Mouse (Mus musculus): ENCODE measurements around the gene Spty2d1. TPM values are rescaled to one million over a fixed set of nuclear protein-coding genes. Genes with fewer than 3 reads are reported as not detected.
"Not testable (repeated sequence)": the region's sequence is repeated elsewhere in the genome, so short reads cannot be mapped to it uniquely, and the experiment has no call there.

The Spty2d1 gene
- polyA plus RNA-seq, 1 experiment from 2014 or later: 17.2 TPM

GRCm38 (mm10) chr7:47041706-47042105, 33.5 kb upstream of the Spty2d1 start:
- 87% methylated on average over 3 of the region's 3 CpGs for WGBS
- Histone ChIP-seq H3K9me3 (no peaks in the 10 kb centered on the region), H3K36me3 (no peaks in the 10 kb centered on the region), H3K9ac (no peak overlapping the region), H3K27ac (no peak overlapping the region), H3K4me1 (replicated peaks) (peaks cover 8% of the 10 kb centered on the region), H3K4me2 (replicated peaks) (no peak overlapping the region), H3K27me3 (replicated peaks) (no peaks in the 10 kb centered on the region), H3K4me3 (replicated peaks) (no peak overlapping the region)
- no peak for ATAC-seq

DNA sequence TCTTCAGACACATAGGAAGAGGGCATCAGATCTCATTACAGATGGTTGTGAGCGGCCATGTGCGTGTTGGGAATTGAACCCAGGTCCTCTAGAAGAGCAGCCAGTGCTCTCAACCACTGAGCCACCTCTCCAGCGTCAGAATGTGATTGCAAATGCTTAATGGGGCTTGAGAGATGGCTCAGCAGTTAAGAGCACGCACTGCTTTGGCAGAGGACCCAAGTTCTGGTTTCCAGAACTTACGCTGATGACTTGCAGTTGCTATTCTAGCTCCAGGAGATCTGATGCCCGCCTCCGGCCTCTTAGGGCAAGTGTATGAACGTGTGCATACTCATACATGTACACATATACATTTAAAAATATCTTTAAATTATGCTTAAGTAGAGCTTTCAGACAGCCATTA, 27.2 kb upstream of the Spty2d1 start:
- Histone ChIP-seq H3K27ac (no peak overlapping the region), H3K9me3 (no peaks in the 10 kb centered on the region), H3K4me3 (replicated peaks) (no peak overlapping the region), H3K4me2 (replicated peaks) (no peak overlapping the region), H3K9ac (no peak overlapping the region), H3K36me3 (no peaks in the 10 kb centered on the region), H3K4me1 (replicated peaks) (no peaks in the 10 kb centered on the region), H3K27me3 (replicated peaks) (no peaks in the 10 kb centered on the region)
- ATAC-seq: no peak
- 75% methylated on average over 8 of the region's 8 CpGs for WGBS

GRCm38 (mm10) chr7:47034785-47035384, 26.7 kb upstream of the Spty2d1 start:
- no peak for ATAC-seq
- Histone ChIP-seq H3K36me3 (no peaks in the 10 kb centered on the region), H3K4me2 (replicated peaks) (no peak overlapping the region), H3K9ac (no peak overlapping the region), H3K9me3 (no peaks in the 10 kb centered on the region), H3K27me3 (replicated peaks) (no peaks in the 10 kb centered on the region), H3K27ac (no peak overlapping the region), H3K4me3 (replicated peaks) (no peak overlapping the region), H3K4me1 (replicated peaks) (no peaks in the 10 kb centered on the region)
- 88% methylated on average over 4 of the region's 4 CpGs for WGBS

DNA sequence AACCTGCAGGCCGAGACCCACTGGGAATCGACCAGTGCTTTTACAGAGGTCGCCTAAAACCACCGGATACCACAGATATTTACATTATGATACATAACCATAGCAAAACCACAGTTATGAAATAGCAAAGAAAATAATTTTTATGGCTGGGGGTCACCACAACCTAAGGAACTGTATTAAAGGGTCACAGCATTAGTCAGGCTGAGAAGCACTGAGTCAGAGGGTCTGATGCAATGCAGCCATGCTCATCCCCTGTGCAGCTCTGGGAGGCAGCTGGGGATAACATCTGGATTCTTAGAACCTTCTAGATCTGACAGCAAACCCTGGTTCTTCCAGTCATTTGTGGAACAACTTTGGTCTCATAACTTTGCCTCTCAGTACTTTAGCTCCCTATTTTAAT, 23.2 kb upstream of the Spty2d1 start:
- no peaks in the 10 kb centered on the region for H3K27me3 ChIP-seq (replicated peaks)
- 82% methylated on average over 4 of the region's 4 CpGs for WGBS

GRCm38 (mm10) chr7:47030517-47031193, 22.4 kb upstream of the Spty2d1 start:
- WGBS: 84% methylated on average over 9 of the region's 9 CpGs

More for the DNA sequence above, 23.2 kb upstream of the Spty2d1 start:
- H3K9ac ChIP-seq: no peak overlapping the region
- H3K4me2 ChIP-seq (replicated peaks): no peak overlapping the region
- H3K36me3 ChIP-seq: no peaks in the 10 kb centered on the region
- no peak overlapping the region for H3K27ac ChIP-seq
- no peaks in the 10 kb centered on the region for H3K9me3 ChIP-seq
- H3K4me3 ChIP-seq (replicated peaks): no peak overlapping the region
- ATAC-seq: no peak
- H3K4me1 ChIP-seq (replicated peaks): no peaks in the 10 kb centered on the region

DNA sequence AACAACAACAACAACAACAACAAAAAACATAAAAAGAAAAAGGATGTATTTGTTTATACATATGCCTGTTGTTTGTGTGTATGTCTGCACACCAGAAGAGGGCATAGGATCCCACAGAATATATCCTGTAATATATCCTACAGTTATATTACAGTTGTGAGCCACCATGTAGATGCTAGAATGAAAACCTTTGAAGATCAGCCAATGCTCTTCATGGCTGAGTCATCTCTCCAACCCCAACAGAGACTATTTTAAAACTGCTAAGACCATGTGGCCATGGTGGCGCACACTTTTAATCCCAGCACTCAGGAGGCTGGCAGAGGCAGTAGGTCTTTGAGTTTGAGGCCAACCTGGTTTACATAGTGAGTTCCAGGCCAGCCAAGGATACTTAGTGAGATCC, 19.3 kb upstream of the Spty2d1 start:
- no peak overlapping the region for H3K4me3 ChIP-seq (replicated peaks)
- no peak overlapping the region for H3K27ac ChIP-seq
- no peak overlapping the region for H3K9ac ChIP-seq
- no peaks in the 10 kb centered on the region for H3K9me3 ChIP-seq
- H3K4me1 ChIP-seq (replicated peaks): no peaks in the 10 kb centered on the region
- H3K27me3 ChIP-seq (replicated peaks): no peaks in the 10 kb centered on the region
- no peak for ATAC-seq
- H3K36me3 ChIP-seq: no peaks in the 10 kb centered on the region
- H3K4me2 ChIP-seq (replicated peaks): no peak overlapping the region
- 97% methylated on average over 1 of the region's 1 CpGs for WGBS

More at GRCm38 (mm10) chr7:47030517-47031193, 22.4 kb upstream of the Spty2d1 start:
- Histone ChIP-seq H3K4me3 (replicated peaks) (no peak overlapping the region), H3K36me3 (no peaks in the 10 kb centered on the region), H3K27ac (no peak overlapping the region), H3K27me3 (replicated peaks) (no peaks in the 10 kb centered on the region), H3K9me3 (no peaks in the 10 kb centered on the region), H3K4me2 (replicated peaks) (no peak overlapping the region), H3K9ac (no peak overlapping the region), H3K4me1 (replicated peaks) (no peaks in the 10 kb centered on the region)
- ATAC-seq: no peak

DNA sequence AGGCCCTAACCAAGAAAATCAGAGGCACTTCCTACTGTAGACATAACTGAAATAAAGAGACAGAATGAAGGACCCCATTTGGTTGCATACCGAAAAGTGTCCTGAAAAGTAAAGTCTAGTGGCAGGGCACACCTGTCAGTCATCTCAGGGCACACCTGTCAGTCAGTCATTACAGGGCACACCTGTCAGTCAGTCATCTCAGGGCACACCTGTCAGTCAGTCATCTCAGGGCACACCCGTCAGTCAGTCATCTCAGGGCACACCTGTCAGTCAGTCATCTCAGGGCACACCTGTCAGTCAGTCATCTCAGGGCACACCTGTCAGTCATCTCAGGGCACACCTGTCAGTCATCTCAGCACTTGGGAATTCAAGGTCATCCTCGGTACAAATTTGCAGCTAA, 18.7 kb upstream of the Spty2d1 start:
- 88% methylated on average over 3 of the region's 3 CpGs for WGBS
- not testable (repeated sequence) for H3K36me3 ChIP-seq; H3K4me3 ChIP-seq (replicated peaks); H3K9me3 ChIP-seq; H3K9ac ChIP-seq; H3K27ac ChIP-seq; H3K4me2 ChIP-seq (replicated peaks); H3K4me1 ChIP-seq (replicated peaks); H3K27me3 ChIP-seq (replicated peaks); ATAC-seq

GRCm38 (mm10) chr7:47025429-47025828, 17.2 kb upstream of the Spty2d1 start:
- Histone ChIP-seq H3K4me2 (replicated peaks) (no peak overlapping the region), H3K9ac (no peak overlapping the region), H3K9me3 (no peaks in the 10 kb centered on the region), H3K27me3 (replicated peaks) (no peaks in the 10 kb centered on the region), H3K4me1 (replicated peaks) (0 out of 2 replicates have a peak, but pooled peaks cover 4% of the 10 kb centered on the region), H3K36me3 (no peaks in the 10 kb centered on the region), H3K27ac (no peak overlapping the region), H3K4me3 (replicated peaks) (no peak overlapping the region)
- no peak for ATAC-seq
- 74% methylated on average over 9 of the region's 9 CpGs for WGBS

- H3K36me3 ChIP-seq: no peaks in the 10 kb centered on the region
- no peak overlapping the region for H3K4me3 ChIP-seq (replicated peaks)
- ATAC-seq: peak; percentile 88
- H3K9me3 ChIP-seq: no peaks in the 10 kb centered on the region
- H3K9ac ChIP-seq: no peak overlapping the region
- 0 out of 2 replicates have a peak, but pooled peaks cover 4% of the 10 kb centered on the region for H3K4me1 ChIP-seq (replicated peaks)
- H3K27me3 ChIP-seq (replicated peaks): no peaks in the 10 kb centered on the region
- H3K4me2 ChIP-seq (replicated peaks): 0 out of 2 replicates have a peak overlapping the region, but pooled peaks have one; percentile 3
- 72% methylated on average over 7 of the region's 7 CpGs for WGBS
- no peak overlapping the region for H3K27ac ChIP-seq
These were observed 16.2 kb upstream of the Spty2d1 start for GRCm38 (mm10) chr7:47024454-47024853.

DNA sequence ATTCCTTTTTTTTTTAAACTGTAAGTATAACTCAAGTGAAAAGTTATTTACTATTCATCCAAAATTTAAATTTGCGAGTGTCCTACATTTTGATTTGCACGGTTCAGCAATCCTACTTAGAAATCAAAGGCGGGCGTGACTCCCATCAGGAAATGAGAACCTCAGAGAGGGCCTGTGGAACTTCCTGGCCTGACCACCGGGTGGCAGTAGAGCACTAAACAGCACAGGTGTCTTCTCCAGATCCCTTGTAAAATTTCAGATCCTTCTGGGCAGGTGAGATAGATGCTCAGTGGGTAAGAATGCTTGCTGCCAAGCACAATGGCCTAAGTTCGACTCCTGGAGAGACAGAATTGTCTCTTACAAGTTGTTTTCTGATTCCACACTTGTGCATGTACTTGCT, 15.3 kb upstream of the Spty2d1 start:
- ATAC-seq: peak; percentile 53
- 20% methylated on average over 6 of the region's 6 CpGs for WGBS
- Histone ChIP-seq H3K9me3 (no peaks in the 10 kb centered on the region), H3K4me2 (replicated peaks) (no peak overlapping the region), H3K9ac (no peak overlapping the region), H3K4me3 (replicated peaks) (no peak overlapping the region), H3K36me3 (no peaks in the 10 kb centered on the region), H3K4me1 (replicated peaks) (0 out of 2 replicates have a peak, but pooled peaks cover 4% of the 10 kb centered on the region), H3K27me3 (replicated peaks) (no peaks in the 10 kb centered on the region), H3K27ac (no peak overlapping the region)

GRCm38 (mm10) chr7:47022482-47022881, 14.3 kb upstream of the Spty2d1 start:
- no peak for ATAC-seq
- H3K9me3 ChIP-seq: no peaks in the 10 kb centered on the region
- no peak overlapping the region for H3K4me3 ChIP-seq (replicated peaks)
- no peak overlapping the region for H3K4me2 ChIP-seq (replicated peaks)
- no peaks in the 10 kb centered on the region for H3K36me3 ChIP-seq
- H3K27ac ChIP-seq: no peak overlapping the region
- no peak overlapping the region for H3K9ac ChIP-seq
- 65% methylated on average over 8 of the region's 8 CpGs for WGBS
- 0 out of 2 replicates have a peak, but pooled peaks cover 4% of the 10 kb centered on the region for H3K4me1 ChIP-seq (replicated peaks)
- no peaks in the 10 kb centered on the region for H3K27me3 ChIP-seq (replicated peaks)

GRCm38 (mm10) chr7:47020956-47021355, 12.7 kb upstream of the Spty2d1 start:
- H3K4me2 ChIP-seq (replicated peaks): peak overlapping the region; percentile 39
- H3K27ac ChIP-seq: no peak overlapping the region
- 0 out of 2 replicates have a peak, but pooled peaks cover 4% of the 10 kb centered on the region for H3K4me1 ChIP-seq (replicated peaks)
- no peaks in the 10 kb centered on the region for H3K36me3 ChIP-seq
- H3K27me3 ChIP-seq (replicated peaks): no peaks in the 10 kb centered on the region
- 11% methylated on average over 8 of the region's 8 CpGs for WGBS
- no peak overlapping the region for H3K9ac ChIP-seq
- H3K4me3 ChIP-seq (replicated peaks): no peak overlapping the region
- peak; percentile 42; the same call in 1 of the 2 replicates for ATAC-seq
- no peaks in the 10 kb centered on the region for H3K9me3 ChIP-seq

GRCm38 (mm10) chr7:47019641-47020040, 11.4 kb upstream of the Spty2d1 start:
- no peaks in the 10 kb centered on the region for H3K36me3 ChIP-seq
- no peak overlapping the region for H3K4me2 ChIP-seq (replicated peaks)
- H3K4me1 ChIP-seq (replicated peaks): peaks cover 12% of the 10 kb centered on the region; the same call in 1 of the 2 replicates
- H3K27me3 ChIP-seq (replicated peaks): no peaks in the 10 kb centered on the region
- no peaks in the 10 kb centered on the region for H3K9me3 ChIP-seq
- no peak overlapping the region for H3K4me3 ChIP-seq (replicated peaks)
- WGBS: 66% methylated on average over 5 of the region's 5 CpGs
- no peak for ATAC-seq
- no peak overlapping the region for H3K27ac ChIP-seq
- H3K9ac ChIP-seq: no peak overlapping the region

Data from intestine, embryonic 15.5 days (tissue).